Mouse (Mus musculus): ENCODE results near the gene Rgs7bp. TPM values are rescaled to one million over a fixed set of nuclear protein-coding genes. Genes with fewer than 3 reads are reported as not detected.
"Not testable (repeated sequence)": the region's sequence is repeated elsewhere in the genome, so short reads cannot be mapped to it uniquely, and the experiment has no call there.

The Rgs7bp gene
- total and polyA plus RNA-seq, 3 experiments, result not detected

GRCm38 (mm10) chr13:104916771-104917170 is 138.0 kb downstream of the Rgs7bp start:
- H3K9me3 ChIP-seq (replicated peaks; ENCODE audit: low read length); H3K79me2 ChIP-seq (replicated peaks; ENCODE audit: control insufficient read depth, extremely low read depth, insufficient read depth, poor library complexity, severe bottlenecking); H3K36me3 ChIP-seq (replicated peaks in 1 of 2; ENCODE audit: control insufficient read depth in 1 of 2, insufficient read depth in 1 of 2, low read length in 1 of 2); dilution Hi-C loops (cut with MboI; ENCODE audit: extremely low pct_ligation_motif_present, extremely low pct_unique_long_range_greater_than_20kb, low sequenced_read_pairs); H3K9ac ChIP-seq (ENCODE audit: insufficient read depth, low read depth); DNase-seq (ENCODE audit: extremely low read depth); H3K27ac ChIP-seq (ENCODE audit: insufficient read depth, low read depth); H3K4me3 ChIP-seq (replicated peaks in 1 of 3; ENCODE audit: low read depth in 2 of 3, low read length in 2 of 3, poor library complexity in 1 of 3); H3K27me3 ChIP-seq (replicated peaks); H3K4me2 ChIP-seq (ENCODE audit: insufficient read depth, low read depth, poor library complexity, severe bottlenecking): not testable (repeated sequence)
- peaks cover 0 to 11% of the 10 kb centered on the region in 2 experiments; a peak in 2 of 4 replicates for H3K4me1 ChIP-seq (ENCODE audit: control insufficient read depth in 1 of 2, insufficient read depth in 2 of 2)
- in situ Hi-C loops (cut with MboI; ENCODE audit: low pct_ligation_motif_present, low pct_unique_long_range_greater_than_20kb, low sequenced_read_pairs), result loop anchor here (10.0 kb wide), 1 partner anchor 52 kb away; the partner anchor contains the start of gene Shisal2b

- no peak overlapping the region for H3K9ac ChIP-seq (ENCODE audit: insufficient read depth, low read depth)
- no peaks in the 10 kb centered on the region for H3K79me2 ChIP-seq (replicated peaks; ENCODE audit: control insufficient read depth, extremely low read depth, insufficient read depth, poor library complexity, severe bottlenecking)
- H3K9me3 ChIP-seq (replicated peaks; ENCODE audit: low read length), result peaks cover 2% of the 10 kb centered on the region
- no peak for TF ChIP-seq ZKSCAN1 (IDR thresholded peaks at IDR 0.05; ENCODE audit: borderline replicate concordance, low read depth, low read length)
- TF ChIP-seq EP300 (IDR thresholded peaks at IDR 0.05; ENCODE audit: low read length), result no peak
- TF ChIP-seq KAT2A (IDR thresholded peaks at IDR 0.05; ENCODE audit: insufficient replicate concordance, low read length), result no peak
- no peak for TF ChIP-seq MAFK (IDR thresholded peaks at IDR 0.05; ENCODE audit: insufficient replicate concordance, low read length)
- no peak for TF ChIP-seq ZC3H11A (IDR thresholded peaks at IDR 0.05; ENCODE audit: low read depth, low read length)
- TF ChIP-seq POLR2AphosphoS2 (IDR thresholded peaks at IDR 0.05; ENCODE audit: low read depth, low read length), result no peak
- no peaks in the 10 kb centered on the region for H3K36me3 ChIP-seq (replicated peaks in 1 of 2; ENCODE audit: control insufficient read depth in 1 of 2, insufficient read depth in 1 of 2, low read length in 1 of 2)
- no peak overlapping the region for H3K4me2 ChIP-seq (ENCODE audit: insufficient read depth, low read depth, poor library complexity, severe bottlenecking)
- DNase-seq (ENCODE audit: extremely low read depth), result no peak
- H3K27me3 ChIP-seq (replicated peaks), result no peaks in the 10 kb centered on the region
- H3K4me3 ChIP-seq (replicated peaks in 1 of 3; ENCODE audit: low read depth in 2 of 3, low read length in 2 of 3, poor library complexity in 1 of 3), result no peak overlapping the region
- H3K27ac ChIP-seq (ENCODE audit: insufficient read depth, low read depth), result no peak overlapping the region
- dilution Hi-C loops (cut with MboI; ENCODE audit: extremely low pct_ligation_motif_present, extremely low pct_unique_long_range_greater_than_20kb, low sequenced_read_pairs) (no loop called here), in situ Hi-C loops (cut with MboI; ENCODE audit: low pct_ligation_motif_present, low pct_unique_long_range_greater_than_20kb, low sequenced_read_pairs) (loop anchor here (10.0 kb wide), 1 partner anchor 51 kb away; the partner anchor contains the start of gene Shisal2b)
- H3K4me1 ChIP-seq (ENCODE audit: control insufficient read depth in 1 of 2, insufficient read depth in 2 of 2), result peaks cover 0 to 16% of the 10 kb centered on the region in 2 experiments; a peak in 2 of 4 replicates
Measured at GRCm38 (mm10) chr13:104916106-104916505, 138.6 kb downstream of the Rgs7bp start.

- dilution Hi-C loops (cut with MboI; ENCODE audit: extremely low pct_ligation_motif_present, extremely low pct_unique_long_range_greater_than_20kb, low sequenced_read_pairs) (no loop called here), in situ Hi-C loops (cut with MboI; ENCODE audit: low pct_ligation_motif_present, low pct_unique_long_range_greater_than_20kb, low sequenced_read_pairs) (loop anchor here (5.0 to 10.0 kb wide), 2 partner anchors 50 to 102 kb away; partner anchors contain the start of gene Shisal2b)
- H3K9ac ChIP-seq (ENCODE audit: insufficient read depth, low read depth), result no peak overlapping the region
- H3K79me2 ChIP-seq (replicated peaks; ENCODE audit: control insufficient read depth, extremely low read depth, insufficient read depth, poor library complexity, severe bottlenecking), result no peaks in the 10 kb centered on the region
- no peak overlapping the region for H3K4me3 ChIP-seq (replicated peaks in 1 of 3; ENCODE audit: low read depth in 2 of 3, low read length in 2 of 3, poor library complexity in 1 of 3)
- peak; percentile 66 for DNase-seq (ENCODE audit: extremely low read depth)
- H3K4me2 ChIP-seq (ENCODE audit: insufficient read depth, low read depth, poor library complexity, severe bottlenecking), result no peak overlapping the region
- no peak overlapping the region for H3K27ac ChIP-seq (ENCODE audit: insufficient read depth, low read depth)
- H3K9me3 ChIP-seq (replicated peaks; ENCODE audit: low read length), result peaks cover 2% of the 10 kb centered on the region
- TF ChIP-seq IRF4 (IDR thresholded peaks at IDR 0.05; ENCODE audit: low read depth, low read length) (0 out of 2 replicates have a peak, but pooled peaks have one; percentile 42), CTCF (conservative IDR thresholded peaks at IDR 0.05 in 1 of 2, IDR thresholded peaks at IDR 0.05 in 1 of 2; ENCODE audit: low read depth in 2 of 2, low read length in 2 of 2) (no peak), MAFK (IDR thresholded peaks at IDR 0.05; ENCODE audit: insufficient replicate concordance, low read length) (no peak), CHD1 (IDR thresholded peaks at IDR 0.05; ENCODE audit: low read depth, low read length) (no peak), ZNF384 (IDR thresholded peaks at IDR 0.05; ENCODE audit: low read depth, low read length) (no peak), SIN3A (IDR thresholded peaks at IDR 0.05; ENCODE audit: low read length) (no peak), POLR2AphosphoS2 (IDR thresholded peaks at IDR 0.05; ENCODE audit: low read depth, low read length) (no peak), EP300 (IDR thresholded peaks at IDR 0.05; ENCODE audit: low read length) (peak; percentile 78), TCF12 (IDR thresholded peaks at IDR 0.05; ENCODE audit: low read depth, low read length) (0 out of 2 replicates have a peak, but pooled peaks have one; percentile 18), JUN (IDR thresholded peaks at IDR 0.05; ENCODE audit: insufficient read depth, low read depth, low read length) (peak; percentile 32; the same call in 1 of the 2 replicates), RCOR1 (conservative IDR thresholded peaks at IDR 0.05; ENCODE audit: low read depth, low read length) (no peak), JUND (conservative IDR thresholded peaks at IDR 0.05; ENCODE audit: low read depth, low read length) (peak; percentile 70), ZKSCAN1 (IDR thresholded peaks at IDR 0.05; ENCODE audit: borderline replicate concordance, low read depth, low read length) (no peak), MAX (IDR thresholded peaks at IDR 0.05; ENCODE audit: low read length) (no peak), MAZ (IDR thresholded peaks at IDR 0.05; ENCODE audit: low read depth, low read length) (0 out of 2 replicates have a peak, but pooled peaks have one; percentile 40), ETS1 (conservative IDR thresholded peaks at IDR 0.05; ENCODE audit: low read depth, low read length) (peak; percentile 61), BHLHE40 (IDR thresholded peaks at IDR 0.05; ENCODE audit: low read depth, low read length) (peak; percentile 70)
- H3K36me3 ChIP-seq (replicated peaks in 1 of 2; ENCODE audit: control insufficient read depth in 1 of 2, insufficient read depth in 1 of 2, low read length in 1 of 2), result no peaks in the 10 kb centered on the region
- peaks cover 0 to 16% of the 10 kb centered on the region in 2 experiments; a peak in 2 of 4 replicates for H3K4me1 ChIP-seq (ENCODE audit: control insufficient read depth in 1 of 2, insufficient read depth in 2 of 2)
- H3K27me3 ChIP-seq (replicated peaks), result no peaks in the 10 kb centered on the region
Measured at GRCm38 (mm10) chr13:104914288-104914895, 140.3 kb downstream of the Rgs7bp start.

Measured in CH12.LX (cell line).